Mouse (Mus musculus) ES-Bruce4 (cell line): ENCODE results near the gene Mmgt1.

Source experiments
- CTCF ChIP-seq: IDR thresholded peaks from one replicate; pipeline ENCODE4 v1.8.1; 2011; ENCODE audit warnings: low read depth, low read length
- EP300 ChIP-seq: IDR thresholded peaks from 2 replicates; pipeline ENCODE4 v1.6.1; 2011; ENCODE audit warnings: low read depth, low read length; ENCODE audit not compliant: insufficient read depth
- POLR2A ChIP-seq: IDR thresholded peaks from one replicate; pipeline ENCODE4 v1.8.1; 2011; ENCODE audit warnings: low read length; ENCODE audit not compliant: insufficient read depth

- TF ChIP-seq CTCF: no peak
- TF ChIP-seq POLR2A: no peak
- TF ChIP-seq EP300: no peak
Measured at GRCm38 (mm10) chrX:56578200-56578599, 19.7 kb downstream of the Mmgt1 start.
